Mouse (Mus musculus) liver, embryonic 12.5 days (tissue): ENCODE results near the gene Mtnr1a. TPM values are rescaled to one million over a fixed set of nuclear protein-coding genes. Genes with fewer than 3 reads are reported as not detected.
A peak's percentile ranks its signal among the peaks of the same experiment; 100 is the strongest.
"Not testable (repeated sequence)": the region's sequence is repeated elsewhere in the genome, so short reads cannot be mapped to it uniquely, and the experiment has no call there.

Source experiments
- ATAC-seq: fragments of 200-750 bp; cut with Nextera tagmentation; 2 replicates; pipeline ENCODE4 v1.8.0; 2017; ENCODE audit warnings: moderate number of reproducible peaks, mild to moderate bottlenecking, moderate library complexity
- H3K27ac ChIP-seq: fragments of 300-500 bp; sonication (generic); 2 replicates; pipeline ENCODE4 v1.5.1; 2016; ENCODE audit warnings: mild to moderate bottlenecking
- H3K27me3 ChIP-seq: fragments of 300-500 bp; sonication (generic); replicated peaks from 2 replicates; pipeline ENCODE4 v1.6.1; 2016; ENCODE audit warnings: mild to moderate bottlenecking, moderate library complexity
- H3K36me3 ChIP-seq: fragments of 300-500 bp; sonication (generic); 2 replicates; pipeline ENCODE4 v1.6.1; 2016; ENCODE audit warnings: mild to moderate bottlenecking, moderate library complexity
- H3K4me1 ChIP-seq: fragments of 300-500 bp; sonication (generic); 2 replicates; pipeline ENCODE4 v1.6.1; 2016
- H3K4me2 ChIP-seq: fragments of 300-500 bp; sonication (generic); 2 replicates; pipeline ENCODE4 v1.6.1; 2016; ENCODE audit warnings: mild to moderate bottlenecking, moderate library complexity
- H3K4me3 ChIP-seq: fragments of 300-500 bp; sonication (generic); 2 replicates; pipeline ENCODE4 v1.5.1; 2016; ENCODE audit warnings: mild to moderate bottlenecking, moderate library complexity
- H3K9ac ChIP-seq: fragments of 300-500 bp; sonication (generic); 2 replicates; pipeline ENCODE4 v1.6.1; 2016; ENCODE audit warnings: mild to moderate bottlenecking, moderate library complexity
- H3K9me3 ChIP-seq: fragments of 300-500 bp; sonication (generic); replicated peaks from 2 replicates; pipeline ENCODE4 v1.6.1; 2016; ENCODE audit warnings: mild to moderate bottlenecking, moderate library complexity
- WGBS: fragments of 180-500 bp; shearing (Covaris S2); methylation state at CpG from one replicate; pipeline ENCODE4 v1.1.7; 2016; ENCODE audit not compliant: insufficient replicate concordance; 5-methylcytosine and 5-hydroxymethylcytosine counted together
- polyA plus RNA-seq: library from polyadenylated mRNA; unstranded; fragments of >200 nt; fragmentation: Nextera tagmentation; extraction: Ambion mirVana; gene quantifications from 2 replicates; pipeline ENCODE4 v1.2.1, GENCODE M21; 2016

Gene Mtnr1a
- polyA plus RNA-seq, 1 experiment from 2014 or later = not detected

DNA sequence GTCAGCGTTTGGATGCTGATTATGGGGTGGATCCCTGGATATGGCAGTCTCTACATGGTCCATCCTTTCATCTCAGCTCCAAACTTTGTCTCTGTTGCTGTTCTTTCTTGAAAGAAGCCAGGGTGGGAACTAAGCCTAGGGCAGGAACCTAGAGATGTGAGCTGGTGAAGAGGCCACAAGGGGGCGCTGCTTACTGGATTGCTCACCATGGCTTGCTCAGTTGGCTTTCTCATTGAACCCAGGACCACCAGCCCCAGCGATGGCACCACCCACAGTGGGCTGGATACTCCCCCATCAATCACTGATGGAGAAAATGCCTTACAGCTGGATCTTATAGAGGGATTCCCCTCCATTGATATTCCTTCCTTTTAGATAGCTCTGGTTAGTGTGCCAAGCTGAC, 12.1 kb upstream of the Mtnr1a start:
- no peak overlapping the region for H3K9ac ChIP-seq
- 27% methylated on average over 3 of the region's 3 CpGs for WGBS
- H3K4me2 ChIP-seq = no peak overlapping the region
- H3K4me1 ChIP-seq = no peaks in the 10 kb centered on the region
- no peaks in the 10 kb centered on the region for H3K36me3 ChIP-seq
- H3K4me3 ChIP-seq = no peak overlapping the region
- no peaks in the 10 kb centered on the region for H3K27me3 ChIP-seq
- ATAC-seq = no peak
- no peak overlapping the region for H3K27ac ChIP-seq
- H3K9me3 ChIP-seq = no peaks in the 10 kb centered on the region; the same call in 1 of the 2 replicates

GRCm38 (mm10) chr8:45060083-45060482, 8.9 kb upstream of the Mtnr1a start:
- no peak overlapping the region for H3K4me3 ChIP-seq
- H3K4me1 ChIP-seq = no peaks in the 10 kb centered on the region
- no peak overlapping the region for H3K9ac ChIP-seq
- H3K9me3 ChIP-seq = no peaks in the 10 kb centered on the region; the same call in 1 of the 2 replicates
- H3K4me2 ChIP-seq = no peak overlapping the region
- H3K36me3 ChIP-seq = no peaks in the 10 kb centered on the region
- H3K27me3 ChIP-seq = no peaks in the 10 kb centered on the region
- WGBS = 69% methylated on average over 2 of the region's 2 CpGs
- no peak overlapping the region for H3K27ac ChIP-seq
- ATAC-seq = no peak

GRCm38 (mm10) chr8:45062311-45062710, 6.6 kb upstream of the Mtnr1a start:
- Histone ChIP-seq H3K4me2 (no peak overlapping the region), H3K27me3 (no peaks in the 10 kb centered on the region), H3K27ac (no peak overlapping the region), H3K4me3 (no peak overlapping the region), H3K9me3 (no peaks in the 10 kb centered on the region), H3K9ac (no peak overlapping the region), H3K36me3 (no peaks in the 10 kb centered on the region), H3K4me1 (no peaks in the 10 kb centered on the region)
- 77% methylated on average over 11 of the region's 11 CpGs for WGBS
- no peak for ATAC-seq

DNA sequence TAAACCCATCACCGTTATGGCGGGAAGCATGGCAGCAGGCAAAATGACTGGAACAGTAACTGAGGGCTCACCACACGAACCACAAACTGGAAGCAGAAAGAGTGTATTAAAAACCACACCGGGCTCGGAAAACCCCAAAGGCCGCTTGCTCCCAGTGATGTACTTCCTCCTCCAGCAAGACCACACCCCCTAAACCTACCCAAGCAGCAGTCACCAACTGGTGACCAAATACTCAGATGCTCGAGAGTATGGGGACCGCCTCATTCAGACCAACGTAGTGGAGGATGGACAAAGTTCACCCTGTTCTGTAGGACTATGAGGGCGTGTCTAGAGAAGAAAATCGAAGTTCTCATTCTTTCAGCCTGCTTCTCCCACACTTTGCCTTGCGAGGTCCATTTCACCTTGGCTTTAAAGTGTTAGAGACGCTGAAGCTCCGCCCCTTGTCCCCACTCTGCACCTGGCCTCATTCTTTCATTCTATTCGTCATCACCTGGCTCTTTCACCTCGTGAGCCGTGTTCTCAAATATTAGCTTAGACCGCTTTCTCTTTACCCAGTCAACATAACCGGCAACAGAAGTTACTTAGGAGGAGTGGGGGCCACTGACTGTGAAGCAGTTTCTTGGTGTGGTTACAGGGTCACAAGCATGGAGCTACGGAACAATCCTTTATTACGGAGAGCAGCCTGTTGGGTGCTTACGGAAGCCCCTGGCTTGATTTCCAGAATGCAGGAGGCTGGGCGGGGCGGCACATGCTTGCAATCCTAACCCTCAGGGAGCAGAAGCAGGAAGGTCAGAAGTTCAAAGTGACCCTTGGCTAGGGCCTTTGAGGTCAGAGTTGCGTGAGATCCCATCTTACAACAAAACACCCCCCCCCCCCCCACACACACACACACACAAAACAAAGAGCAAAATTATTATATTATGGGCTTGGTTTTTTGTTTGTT, 5.7 kb upstream of the Mtnr1a start:
- Histone ChIP-seq H3K4me1 (no peaks in the 10 kb centered on the region), H3K9ac (no peak overlapping the region), H3K27me3 (no peaks in the 10 kb centered on the region), H3K4me2 (0 out of 2 replicates have a peak overlapping the region, but pooled peaks have one; percentile 14), H3K4me3 (no peak overlapping the region), H3K9me3 (no peaks in the 10 kb centered on the region), H3K27ac (no peak overlapping the region), H3K36me3 (no peaks in the 10 kb centered on the region)
- peak; percentile 57 for ATAC-seq
- WGBS = 40% methylated on average over 25 of the region's 25 CpGs

GRCm38 (mm10) chr8:45064197-45064869, 4.6 kb upstream of the Mtnr1a start:
- WGBS = 41% methylated on average over 8 of the region's 8 CpGs
- Histone ChIP-seq H3K9me3 (no peaks in the 10 kb centered on the region), H3K4me2 (no peak overlapping the region), H3K9ac (no peak overlapping the region), H3K4me3 (no peak overlapping the region), H3K36me3 (no peaks in the 10 kb centered on the region), H3K4me1 (no peaks in the 10 kb centered on the region), H3K27me3 (no peaks in the 10 kb centered on the region), H3K27ac (no peak overlapping the region)
- no peak for ATAC-seq

GRCm38 (mm10) chr8:45065391-45065790, 3.5 kb upstream of the Mtnr1a start:
- 50% methylated on average over 1 of the region's 1 CpGs for WGBS
- H3K36me3 ChIP-seq, H3K9me3 ChIP-seq, H3K27me3 ChIP-seq, H3K4me3 ChIP-seq, H3K27ac ChIP-seq, H3K4me1 ChIP-seq, H3K9ac ChIP-seq, H3K4me2 ChIP-seq, ATAC-seq: not testable (repeated sequence)

- no peaks in the 10 kb centered on the region for H3K4me1 ChIP-seq
- no peak for ATAC-seq
- 75% methylated on average over 8 of the region's 8 CpGs for WGBS
These were observed 2.0 kb downstream of the Mtnr1a start for GRCm38 (mm10) chr8:45070949-45071348.

DNA sequence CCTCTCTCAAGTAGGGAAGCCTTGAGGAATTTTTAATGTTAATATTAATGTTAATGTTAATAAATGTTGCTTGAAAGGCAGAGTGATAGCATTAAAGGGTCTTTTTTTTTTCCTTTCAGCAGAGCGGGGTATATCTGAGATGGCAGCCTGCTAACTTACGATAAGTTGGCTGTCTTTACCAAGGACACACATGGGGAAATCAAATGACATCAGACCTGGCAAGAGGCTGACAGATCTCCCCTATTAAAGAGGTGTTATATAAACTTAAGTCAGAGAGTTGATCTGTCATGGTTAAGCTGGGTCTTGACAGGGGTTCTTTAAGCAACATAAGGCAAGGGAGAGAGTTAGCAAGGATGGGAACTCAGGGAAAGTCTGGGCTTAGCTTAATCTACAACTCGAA, 11.9 kb downstream of the Mtnr1a start:
- 63% methylated on average over 3 of the region's 3 CpGs for WGBS

More at GRCm38 (mm10) chr8:45070949-45071348, 2.0 kb downstream of the Mtnr1a start:
- H3K36me3 ChIP-seq = no peaks in the 10 kb centered on the region
- H3K27ac ChIP-seq = no peak overlapping the region
- no peaks in the 10 kb centered on the region; the same call in 1 of the 2 replicates for H3K27me3 ChIP-seq
- no peaks in the 10 kb centered on the region for H3K9me3 ChIP-seq
- no peak overlapping the region for H3K9ac ChIP-seq
- no peak overlapping the region for H3K4me3 ChIP-seq
- H3K4me2 ChIP-seq = no peak overlapping the region

DNA sequence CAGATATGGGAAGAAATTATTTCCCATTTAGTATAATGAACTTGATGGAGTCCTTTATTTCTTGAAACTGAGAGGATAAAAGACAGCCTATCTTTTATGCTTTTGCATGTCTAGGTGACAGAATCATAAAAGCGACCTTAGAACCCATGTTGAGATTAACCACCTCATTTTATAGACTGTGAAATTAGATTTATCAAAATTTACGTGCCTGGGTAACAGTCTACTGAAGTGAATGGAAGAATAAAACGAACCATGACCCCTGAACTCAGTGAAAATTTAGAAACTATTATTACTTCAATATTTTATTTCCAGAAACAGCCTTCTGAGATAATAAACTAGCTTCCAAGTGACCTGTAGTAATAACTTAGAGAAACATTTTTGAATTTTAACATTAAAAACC, 24.7 kb downstream of the Mtnr1a start:
- Histone ChIP-seq H3K4me1 (no peaks in the 10 kb centered on the region), H3K27me3 (no peaks in the 10 kb centered on the region), H3K9ac (no peak overlapping the region), H3K9me3 (no peaks in the 10 kb centered on the region), H3K4me3 (no peak overlapping the region), H3K36me3 (no peaks in the 10 kb centered on the region), H3K27ac (no peak overlapping the region), H3K4me2 (no peak overlapping the region)
- ATAC-seq = no peak
- WGBS = 44% methylated on average over 3 of the region's 3 CpGs

More for the DNA sequence above, 11.9 kb downstream of the Mtnr1a start:
- no peaks in the 10 kb centered on the region for H3K27me3 ChIP-seq
- H3K4me3 ChIP-seq = no peak overlapping the region
- H3K27ac ChIP-seq = no peak overlapping the region
- no peak overlapping the region for H3K9ac ChIP-seq
- no peak for ATAC-seq
- no peaks in the 10 kb centered on the region for H3K36me3 ChIP-seq
- no peak overlapping the region for H3K4me2 ChIP-seq
- no peaks in the 10 kb centered on the region for H3K9me3 ChIP-seq
- no peaks in the 10 kb centered on the region for H3K4me1 ChIP-seq

DNA sequence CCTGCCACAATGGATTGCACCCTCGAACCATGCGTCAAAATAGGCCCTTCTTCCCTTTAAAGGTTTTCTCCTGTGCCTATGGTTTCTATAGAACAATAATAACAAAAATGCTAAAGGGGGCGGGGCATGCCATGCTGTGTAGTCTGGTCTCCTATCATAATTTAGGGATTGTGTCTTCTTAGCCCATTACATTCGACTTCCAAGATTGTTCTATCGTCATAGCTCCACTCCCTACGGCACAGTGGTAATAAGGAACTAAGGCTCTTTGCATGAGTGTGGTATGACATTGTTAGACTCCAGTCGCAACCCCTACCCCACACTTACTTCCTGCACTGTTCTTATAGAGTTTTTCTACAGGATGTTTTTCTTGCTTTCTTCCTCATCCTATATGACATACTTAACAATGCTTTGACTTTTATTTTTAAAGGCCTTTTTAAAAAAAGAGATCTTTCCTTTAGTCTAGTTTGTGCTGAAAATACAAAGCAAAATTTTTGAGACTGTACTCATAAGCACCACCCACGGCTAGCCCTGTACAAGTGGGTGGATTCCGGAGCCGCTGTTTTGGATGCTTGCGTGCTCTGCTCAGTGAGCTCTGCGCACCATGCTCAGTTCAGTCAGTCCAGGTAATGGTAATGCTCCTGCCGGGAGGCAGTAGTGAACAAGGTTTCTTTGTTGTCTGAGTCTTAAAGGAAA, 40.6 kb downstream of the Mtnr1a start:
- no peaks in the 10 kb centered on the region for H3K9me3 ChIP-seq
- H3K4me1 ChIP-seq = no peaks in the 10 kb centered on the region
- H3K4me2 ChIP-seq = peak overlapping the region; percentile 42
- ATAC-seq = no peak
- peak overlapping the region; percentile 12; the same call in 1 of the 2 replicates for H3K4me3 ChIP-seq
- H3K9ac ChIP-seq = no peak overlapping the region
- no peak overlapping the region for H3K27ac ChIP-seq
- 26% methylated on average over 13 of the region's 13 CpGs for WGBS
- H3K27me3 ChIP-seq = peaks cover 19% of the 10 kb centered on the region
- H3K36me3 ChIP-seq = no peaks in the 10 kb centered on the region

DNA sequence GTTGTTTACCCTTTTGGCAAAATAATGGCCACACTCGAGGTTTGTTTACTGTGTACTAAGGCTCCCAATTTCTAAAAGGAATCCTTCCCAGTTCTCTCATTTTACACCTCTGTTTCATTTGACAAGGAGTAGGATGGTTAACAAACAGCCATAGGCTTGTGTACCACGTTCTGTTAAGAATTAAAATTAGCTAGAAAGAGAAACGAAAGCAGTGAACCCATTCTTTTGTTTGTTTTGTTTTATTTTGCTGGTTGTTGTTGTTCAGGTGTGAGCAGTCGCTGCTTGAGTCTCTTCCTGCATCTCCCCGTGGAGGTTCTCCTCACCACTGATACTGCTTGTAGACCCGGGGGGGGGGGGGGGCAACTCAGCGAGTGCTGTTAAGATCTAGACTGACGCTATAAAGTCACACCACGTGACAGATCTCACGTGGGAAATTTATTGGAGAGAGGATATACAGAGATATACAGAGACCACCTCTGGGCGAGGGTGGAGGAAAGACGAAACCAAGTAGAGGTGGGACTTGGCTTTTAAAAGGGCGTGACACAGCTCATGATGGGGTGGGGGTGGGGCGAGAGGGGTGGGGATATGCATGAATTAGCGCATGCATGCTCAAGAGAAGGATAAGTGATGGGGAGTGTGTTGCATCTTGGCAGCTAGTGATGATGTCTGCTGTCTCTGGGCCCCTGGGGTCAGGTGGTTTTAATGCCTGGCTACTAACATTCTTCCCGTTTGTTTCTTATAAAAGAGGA, 41.3 kb downstream of the Mtnr1a start:
- 5% methylated on average over 16 of the region's 16 CpGs for WGBS
- Histone ChIP-seq H3K9me3 (no peaks in the 10 kb centered on the region), H3K4me2 (peak overlapping the region; percentile 42), H3K36me3 (no peaks in the 10 kb centered on the region), H3K4me1 (no peaks in the 10 kb centered on the region), H3K9ac (no peak overlapping the region), H3K27ac (no peak overlapping the region), H3K4me3 (peak overlapping the region; percentile 12; the same call in 1 of the 2 replicates), H3K27me3 (peaks cover 19% of the 10 kb centered on the region)
- ATAC-seq = no peak
